Mouse (Mus musculus) forebrain, embryonic 11.5 days (tissue): ENCODE measurements at regions not wholly inside any gene's neighbourhood (a gene's known extent, or its start where the extent isn't known, plus 50 kb on each side); places are given as distances from the start of the nearest gene placed in this dataset.
"Not testable (repeated sequence)": the region's sequence is repeated elsewhere in the genome, so short reads cannot be mapped to it uniquely, and the experiment has no call there.

Experiments used
- ATAC-seq: fragments of 200-750 bp; cut with Nextera tagmentation; replicated peaks from 2 replicates; pipeline ENCODE4 v1.8.0; 2017; ENCODE audit warnings: moderate TSS enrichment; ENCODE audit not compliant: low FRiP score
- DNase-seq: peaks from one replicate; pipeline ENCODE4 v3.0.0-alpha.2; 2017; ENCODE audit warnings: low spot score
- H3K27ac ChIP-seq: fragments of 300-500 bp; sonication (generic); 2 replicates; pipeline ENCODE4 v1.5.1; 2014; ENCODE audit warnings: low read depth, low read length
- H3K27me3 ChIP-seq: fragments of 300-500 bp; sonication (generic); 2 replicates; pipeline ENCODE4 v1.6.1; 2014; ENCODE audit warnings: mild to moderate bottlenecking, low read length, mixed read lengths; ENCODE audit not compliant: control insufficient read depth, insufficient read depth
- H3K36me3 ChIP-seq: fragments of 300-500 bp; sonication (generic); 2 replicates; pipeline ENCODE4 v1.6.1; 2014; ENCODE audit warnings: mild to moderate bottlenecking, low read length, moderate library complexity, mixed read lengths; ENCODE audit not compliant: control insufficient read depth, insufficient read depth
- H3K4me1 ChIP-seq: fragments of 300-500 bp; sonication (generic); replicated peaks from 2 replicates; pipeline ENCODE4 v1.6.1; 2014; ENCODE audit warnings: low read length, mixed read lengths; ENCODE audit not compliant: control insufficient read depth, insufficient read depth
- H3K4me2 ChIP-seq: fragments of 300-500 bp; sonication (generic); 2 replicates; pipeline ENCODE4 v1.6.1; 2014; ENCODE audit warnings: low read depth, mild to moderate bottlenecking, low read length, moderate library complexity, mixed read lengths; ENCODE audit not compliant: severe bottlenecking
- H3K4me3 ChIP-seq: fragments of 300-500 bp; sonication (generic); 2 replicates; pipeline ENCODE4 v1.5.1; 2014; ENCODE audit warnings: low read depth, low read length
- H3K9ac ChIP-seq: fragments of 300-500 bp; sonication (generic); 2 replicates; pipeline ENCODE4 v1.6.1; 2014; ENCODE audit warnings: low read length
- H3K9me3 ChIP-seq: fragments of 300-500 bp; sonication (generic); 2 replicates; pipeline ENCODE4 v1.6.1; 2016; ENCODE audit warnings: low read length, mixed read lengths; ENCODE audit not compliant: control insufficient read depth
- WGBS: fragments of 180-500 bp; shearing (Covaris S2); extraction: QIAGEN DNeasy Blood & Tissue Kit; methylation state at CpG from one replicate; pipeline ENCODE4 v1.1.7; 2014; 5-methylcytosine and 5-hydroxymethylcytosine counted together

DNA sequence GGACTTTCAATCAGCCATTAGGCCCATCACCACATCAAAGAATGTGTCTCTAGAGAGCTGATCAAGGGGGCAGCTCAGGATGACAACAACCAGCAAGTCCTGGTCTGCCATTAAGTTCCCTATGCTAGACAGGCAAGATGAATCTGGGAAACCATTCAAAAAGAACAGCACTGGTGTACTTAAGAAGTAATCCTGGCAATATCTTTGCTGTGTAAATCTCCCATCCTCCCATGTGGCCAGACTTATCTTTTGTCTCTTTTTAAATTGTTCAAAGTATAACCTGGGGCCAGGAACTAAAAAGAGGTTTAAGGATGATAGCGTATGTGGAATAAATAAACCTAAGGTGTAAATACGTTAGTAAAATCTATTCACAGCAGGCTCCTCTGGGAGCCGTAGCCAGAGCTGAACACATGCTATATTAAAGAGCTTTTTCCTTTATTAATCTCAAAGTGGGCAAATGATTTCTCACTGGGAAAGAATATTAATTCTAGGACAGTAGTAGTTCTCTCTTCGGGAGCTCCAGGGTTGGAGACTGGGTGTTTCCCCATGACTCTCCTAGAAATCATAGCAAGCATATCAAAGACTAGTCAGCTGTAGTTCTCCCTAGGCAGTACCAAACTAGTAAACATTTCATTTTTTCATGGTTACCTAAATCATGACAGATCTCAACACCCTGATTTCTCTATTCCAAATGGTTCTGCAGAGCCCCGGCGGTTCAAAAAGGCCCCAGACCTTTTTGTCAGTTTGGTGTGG lies 216.8 kb upstream of the Zpld1 start:
- ATAC-seq, result peak; percentile 33; the same call in 1 of the 2 replicates

DNA sequence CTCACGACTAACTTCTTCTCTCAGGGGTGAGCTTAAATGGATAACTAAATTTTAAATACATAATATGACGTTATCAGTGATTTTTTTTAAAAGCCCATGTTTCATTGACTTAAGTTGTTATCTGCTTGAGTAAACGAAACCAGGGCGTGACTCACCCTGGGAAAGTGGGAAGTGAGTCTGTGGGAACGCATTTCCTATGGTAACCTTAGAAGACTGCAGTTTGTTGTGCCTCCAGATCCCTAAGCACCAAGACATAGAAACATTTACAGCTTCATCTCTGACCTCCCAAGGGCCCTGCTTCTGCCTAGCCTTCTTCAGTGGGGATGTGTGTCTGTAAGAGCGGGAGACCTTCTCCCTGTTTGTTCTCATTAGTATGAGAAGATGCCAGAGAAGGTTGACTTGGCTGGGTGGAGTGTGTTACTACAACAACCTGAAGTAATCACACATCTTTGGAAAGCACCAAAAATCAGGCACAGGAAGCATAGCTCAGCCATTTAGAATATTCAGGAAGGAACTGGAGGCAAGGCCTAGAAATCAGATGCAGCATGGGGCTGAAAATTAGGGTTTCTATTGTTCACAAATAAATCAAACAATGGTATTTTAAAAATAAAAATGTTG lies 207.1 kb upstream of the Zpld1 start:
- 86% methylated on average over 6 of the region's 6 CpGs for WGBS
- H3K4me2 ChIP-seq, result no peak overlapping the region
- ATAC-seq (no peak), DNase-seq (no peak)
- no peak overlapping the region for H3K4me3 ChIP-seq
- H3K27ac ChIP-seq, result no peak overlapping the region
- no peaks in the 10 kb centered on the region for H3K9me3 ChIP-seq
- H3K27me3 ChIP-seq, result no peaks in the 10 kb centered on the region
- no peaks in the 10 kb centered on the region for H3K36me3 ChIP-seq
- no peaks in the 10 kb centered on the region for H3K4me1 ChIP-seq
- no peak overlapping the region for H3K9ac ChIP-seq

More for the DNA sequence above, 216.8 kb upstream of the Zpld1 start:
- 82% methylated on average over 6 of the region's 6 CpGs for WGBS
- Histone ChIP-seq H3K4me1 (no peaks in the 10 kb centered on the region), H3K9me3 (no peaks in the 10 kb centered on the region), H3K27me3 (no peaks in the 10 kb centered on the region), H3K4me2 (peak overlapping the region; percentile 47; the same call in 1 of the 2 replicates), H3K27ac (no peak overlapping the region), H3K9ac (peak overlapping the region; percentile 57), H3K4me3 (no peak overlapping the region; the same call in 1 of the 2 replicates), H3K36me3 (no peaks in the 10 kb centered on the region)
- DNase-seq, result no peak

DNA sequence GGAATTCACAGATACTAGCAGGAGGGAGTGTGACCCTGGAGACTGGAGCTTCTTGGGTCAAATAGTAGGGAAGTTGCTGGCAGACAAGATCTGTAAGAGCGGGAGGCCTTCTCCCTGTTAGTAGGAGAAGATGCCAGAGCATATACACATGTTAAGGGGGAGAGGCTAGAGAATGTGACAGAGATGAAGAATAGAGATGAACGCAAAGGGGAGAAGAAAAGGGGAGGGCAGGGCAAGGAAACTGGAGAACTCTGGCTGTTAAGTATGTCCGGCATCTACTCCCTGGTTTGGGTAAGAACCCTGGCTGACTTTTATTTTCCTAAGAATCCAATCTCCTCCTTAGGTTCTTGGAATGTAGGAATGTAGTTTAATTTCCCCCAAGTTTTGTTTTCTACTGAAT lies 206.5 kb upstream of the Zpld1 start:
- Histone ChIP-seq H3K4me3 (no peak overlapping the region), H3K9me3 (no peaks in the 10 kb centered on the region), H3K4me1 (no peaks in the 10 kb centered on the region), H3K36me3 (no peaks in the 10 kb centered on the region), H3K9ac (no peak overlapping the region), H3K27ac (no peak overlapping the region), H3K27me3 (no peaks in the 10 kb centered on the region), H3K4me2 (no peak overlapping the region)
- WGBS, result 77% methylated on average over 3 of the region's 3 CpGs
- no peak for ATAC-seq
- no peak for DNase-seq

DNA sequence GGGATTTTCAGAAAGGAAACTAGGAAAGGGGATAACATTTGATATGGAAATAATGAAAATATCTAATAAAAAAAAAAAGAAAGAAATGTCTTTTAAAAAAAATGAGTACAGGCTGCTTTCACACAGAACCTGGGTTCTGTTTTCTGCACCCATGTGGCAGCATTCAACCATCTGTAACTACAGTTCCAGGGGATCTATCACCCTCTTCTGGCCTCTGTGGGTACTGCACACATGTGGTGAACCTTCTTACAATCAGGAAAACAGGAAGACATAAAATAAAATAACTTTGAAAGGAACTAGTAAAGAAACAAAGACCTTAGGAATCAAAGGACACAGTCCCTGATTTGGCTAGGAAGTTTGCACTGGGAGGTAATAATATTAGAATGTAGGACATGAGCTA lies 205.5 kb upstream of the Zpld1 start:
- ATAC-seq, result no peak
- H3K4me3 ChIP-seq, result no peak overlapping the region
- no peak overlapping the region for H3K9ac ChIP-seq
- no peaks in the 10 kb centered on the region for H3K36me3 ChIP-seq
- no peaks in the 10 kb centered on the region for H3K9me3 ChIP-seq
- DNase-seq, result no peak
- no peaks in the 10 kb centered on the region for H3K27me3 ChIP-seq
- H3K4me2 ChIP-seq, result no peak overlapping the region
- H3K27ac ChIP-seq, result no peak overlapping the region
- H3K4me1 ChIP-seq, result no peaks in the 10 kb centered on the region

DNA sequence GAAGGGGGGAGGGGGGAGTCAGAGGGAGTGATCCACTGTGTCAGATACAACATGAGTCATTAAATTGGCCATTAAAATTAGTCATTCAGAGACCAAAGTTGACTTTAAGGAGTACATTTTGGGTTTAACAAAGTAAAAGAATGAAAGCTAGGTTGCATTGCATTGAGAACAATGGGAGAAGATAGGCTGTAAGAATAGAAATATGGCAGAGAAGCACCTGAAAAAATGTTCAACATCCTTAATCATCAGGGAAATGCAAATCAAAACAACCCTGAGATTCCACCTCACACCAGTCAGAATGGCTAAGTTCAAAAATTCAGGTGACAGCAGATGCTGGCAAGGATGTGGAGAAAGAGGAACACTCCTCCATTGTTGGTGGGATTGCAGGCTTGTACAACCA lies 202.0 kb upstream of the Zpld1 start:
- not testable (repeated sequence) for ATAC-seq, H3K36me3 ChIP-seq, H3K9me3 ChIP-seq, H3K4me2 ChIP-seq, H3K27ac ChIP-seq, H3K27me3 ChIP-seq, H3K9ac ChIP-seq, H3K4me1 ChIP-seq, DNase-seq, H3K4me3 ChIP-seq

DNA sequence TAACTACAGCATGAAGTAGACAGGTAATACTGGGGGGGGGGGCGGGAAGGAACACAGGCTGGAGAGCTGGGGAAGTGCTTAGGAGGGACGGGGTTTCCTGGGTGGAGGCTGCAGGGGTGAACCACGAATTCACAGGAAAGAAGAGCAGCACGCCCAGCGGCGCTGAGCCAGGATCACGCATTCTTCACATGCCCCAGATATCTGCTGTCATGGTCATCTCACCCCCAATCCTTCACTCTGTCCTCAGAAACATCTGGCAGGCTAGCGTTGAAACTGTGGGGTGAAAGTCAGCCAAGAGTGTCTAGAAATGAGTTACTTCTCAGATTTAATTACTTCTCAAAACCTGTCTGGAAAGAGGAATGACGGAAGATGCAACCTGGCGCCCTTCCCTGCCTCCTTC lies 197.3 kb upstream of the Zpld1 start:
- 83% methylated on average over 10 of the region's 10 CpGs for WGBS
- Histone ChIP-seq H3K4me1 (no peaks in the 10 kb centered on the region), H3K9ac (no peak overlapping the region), H3K36me3 (no peaks in the 10 kb centered on the region), H3K27ac (no peak overlapping the region), H3K4me2 (no peak overlapping the region), H3K4me3 (no peak overlapping the region), H3K9me3 (no peaks in the 10 kb centered on the region), H3K27me3 (no peaks in the 10 kb centered on the region)
- no peak for ATAC-seq
- DNase-seq, result no peak

DNA sequence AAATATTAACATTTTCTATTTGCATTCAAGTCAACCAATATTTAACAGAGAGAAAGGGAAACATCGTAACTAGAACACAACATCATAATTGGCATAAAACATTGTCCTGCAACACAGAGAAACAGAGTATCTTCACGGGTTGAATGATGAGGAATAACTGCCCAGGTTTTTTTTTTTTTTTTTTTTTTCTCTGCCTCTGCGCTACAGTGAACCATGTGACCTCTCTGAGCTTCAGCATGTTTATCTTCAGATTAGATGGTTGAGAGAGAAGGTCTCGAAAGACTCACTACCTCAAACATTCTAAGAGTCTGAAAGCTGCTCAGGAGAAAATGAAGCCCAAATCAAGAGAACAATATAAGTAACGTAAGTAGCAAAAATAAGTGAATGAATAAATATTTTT lies 196.4 kb upstream of the Zpld1 start:
- Histone ChIP-seq H3K9me3 (no peaks in the 10 kb centered on the region), H3K4me3 (no peak overlapping the region), H3K36me3 (no peaks in the 10 kb centered on the region), H3K9ac (no peak overlapping the region), H3K27me3 (no peaks in the 10 kb centered on the region), H3K4me1 (no peaks in the 10 kb centered on the region), H3K27ac (no peak overlapping the region), H3K4me2 (no peak overlapping the region)
- no peak for ATAC-seq
- no peak for DNase-seq
- WGBS, result 84% methylated on average over 5 of the region's 5 CpGs

DNA sequence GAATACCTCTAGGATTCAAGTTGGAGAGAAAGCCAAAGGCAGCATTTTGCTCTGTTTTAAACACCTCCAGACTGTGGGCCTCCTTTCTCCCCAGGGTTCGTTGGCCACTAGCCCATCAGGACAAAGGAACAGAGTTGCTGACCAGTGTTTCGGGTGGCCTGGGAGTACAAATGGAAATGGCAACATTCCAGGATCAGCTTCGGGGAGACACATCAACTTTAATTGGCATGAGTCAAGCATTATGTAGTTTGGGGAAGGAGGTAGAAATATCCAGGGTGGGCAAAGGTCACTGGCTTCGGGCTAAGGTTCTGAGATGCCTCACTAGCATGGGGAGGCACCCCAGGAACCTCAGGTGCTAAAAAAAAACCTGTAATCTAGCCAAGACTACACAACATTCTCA lies 194.3 kb upstream of the Zpld1 start:
- 81% methylated on average over 4 of the region's 4 CpGs for WGBS
- Histone ChIP-seq H3K27me3 (no peaks in the 10 kb centered on the region), H3K9ac (no peak overlapping the region), H3K9me3 (no peaks in the 10 kb centered on the region), H3K4me2 (no peak overlapping the region), H3K27ac (no peak overlapping the region), H3K36me3 (no peaks in the 10 kb centered on the region), H3K4me3 (no peak overlapping the region), H3K4me1 (no peaks in the 10 kb centered on the region)
- DNase-seq (no peak), ATAC-seq (no peak)

DNA sequence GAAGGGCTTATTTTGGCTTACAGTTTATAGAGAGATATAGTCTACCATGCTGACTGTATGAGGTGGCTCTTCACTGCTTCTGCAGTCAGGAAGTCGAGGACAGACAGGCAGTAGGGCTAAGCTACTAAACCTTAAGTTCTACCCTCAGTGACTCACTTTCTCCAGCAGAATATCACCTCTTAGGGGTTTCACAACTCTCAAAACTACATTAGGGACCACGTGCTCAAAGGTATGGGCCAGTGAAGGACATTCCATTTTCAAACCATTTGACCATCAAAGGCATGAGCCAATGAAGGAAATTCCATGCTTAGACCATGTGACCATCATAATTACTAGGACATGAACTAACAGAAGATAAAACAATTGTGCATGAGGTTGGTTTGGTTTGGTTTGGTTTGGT lies 186.6 kb upstream of the Zpld1 start:
- ATAC-seq, result no peak
- WGBS, result 72% methylated on average over 2 of the region's 2 CpGs
- no peak overlapping the region for H3K9ac ChIP-seq
- DNase-seq, result no peak
- no peaks in the 10 kb centered on the region for H3K27me3 ChIP-seq
- no peaks in the 10 kb centered on the region for H3K9me3 ChIP-seq
- no peaks in the 10 kb centered on the region for H3K36me3 ChIP-seq
- no peak overlapping the region for H3K4me3 ChIP-seq
- no peak overlapping the region for H3K27ac ChIP-seq
- no peak overlapping the region for H3K4me2 ChIP-seq
- no peaks in the 10 kb centered on the region for H3K4me1 ChIP-seq
